Mouse (Mus musculus) layer of hippocampus, adult 18-20 months (tissue): ENCODE measurements around the gene Gm11444. TPM values are rescaled to one million over a fixed set of nuclear protein-coding genes. Genes with fewer than 3 reads are reported as not detected.

Experiments
- DNase-seq, 2 experiments: peaks; one replicate each; pipeline ENCODE4 v3.0.0; 2022; ENCODE audit warnings: low spot score in 2 of 2
- total RNA-seq, 2 experiments: library from RNA; stranded (reverse); gene quantifications; 2 replicates each; pipeline ENCODE4 v1.2.3; 2021

Gene Gm11444
- total RNA-seq, 2 experiments from 2014 or later, result not detected

- no peak for DNase-seq
These were observed 13.4 kb downstream of the Gm11444 start for GRCm38 (mm10) chr11:85836523-85837290.

- DNase-seq, result no peak
These were observed 14.2 kb downstream of the Gm11444 start for GRCm38 (mm10) chr11:85835753-85836522.

GRCm38 (mm10) chr11:85835001-85835752 lies 15.0 kb downstream of the Gm11444 start:
- DNase-seq, result no peak

GRCm38 (mm10) chr11:85834386-85834931 lies 15.7 kb downstream of the Gm11444 start:
- no peak for DNase-seq

GRCm38 (mm10) chr11:85833761-85834385 lies 16.3 kb downstream of the Gm11444 start:
- DNase-seq, result no peak

- no peak for DNase-seq
These were observed 17.0 kb downstream of the Gm11444 start for GRCm38 (mm10) chr11:85833081-85833521.

GRCm38 (mm10) chr11:85832231-85832924 lies 17.8 kb downstream of the Gm11444 start, which contains the start of gene Tbx2:
Tbx2 (plus strand) TSS chr11:85832551.
- DNase-seq, result no peak

- no peak for DNase-seq
These were observed 18.4 kb downstream of the Gm11444 start for GRCm38 (mm10) chr11:85831656-85832230.

GRCm38 (mm10) chr11:85830901-85831341 lies 19.2 kb downstream of the Gm11444 start:
- DNase-seq, result no peak

- no peak for DNase-seq
These were observed 20.4 kb downstream of the Gm11444 start for GRCm38 (mm10) chr11:85829520-85830440.

GRCm38 (mm10) chr11:85828691-85829519 lies 21.2 kb downstream of the Gm11444 start:
- DNase-seq, result no peak

GRCm38 (mm10) chr11:85827342-85827741 lies 22.8 kb downstream of the Gm11444 start:
- DNase-seq, result no peak

GRCm38 (mm10) chr11:85825823-85826222 lies 24.3 kb downstream of the Gm11444 start:
- no peak for DNase-seq

GRCm38 (mm10) chr11:85825031-85825430 lies 25.1 kb downstream of the Gm11444 start:
- DNase-seq, result no peak

- no peak for DNase-seq
These were observed 26.3 kb downstream of the Gm11444 start for GRCm38 (mm10) chr11:85823794-85824193.

GRCm38 (mm10) chr11:85823181-85823580 lies 27.0 kb downstream of the Gm11444 start:
- peak in 1 of 2 experiments; percentile 64 for DNase-seq

- no peak for DNase-seq
These were observed 28.5 kb downstream of the Gm11444 start for GRCm38 (mm10) chr11:85821659-85822058.

GRCm38 (mm10) chr11:85820959-85821358 lies 29.2 kb downstream of the Gm11444 start:
- DNase-seq, result no peak
